Mouse (Mus musculus) subcutaneous adipose tissue, adult 2 months (tissue): ENCODE measurements around the gene Olfr775. TPM values are rescaled to one million over a fixed set of nuclear protein-coding genes. Genes with fewer than 3 reads are reported as not detected.

Experiments
- polyA plus RNA-seq: library from polyadenylated mRNA; depleted of rRNA; stranded (reverse); fragments of >200 nt; gene quantifications from 2 replicates; pipeline ENCODE4 v1.2.3, GENCODE M21; 2012; ENCODE audit warnings: low replicate concordance; rRNA removed

Gene Olfr775
- polyA plus RNA-seq = not detected in 2 replicates

DNA sequence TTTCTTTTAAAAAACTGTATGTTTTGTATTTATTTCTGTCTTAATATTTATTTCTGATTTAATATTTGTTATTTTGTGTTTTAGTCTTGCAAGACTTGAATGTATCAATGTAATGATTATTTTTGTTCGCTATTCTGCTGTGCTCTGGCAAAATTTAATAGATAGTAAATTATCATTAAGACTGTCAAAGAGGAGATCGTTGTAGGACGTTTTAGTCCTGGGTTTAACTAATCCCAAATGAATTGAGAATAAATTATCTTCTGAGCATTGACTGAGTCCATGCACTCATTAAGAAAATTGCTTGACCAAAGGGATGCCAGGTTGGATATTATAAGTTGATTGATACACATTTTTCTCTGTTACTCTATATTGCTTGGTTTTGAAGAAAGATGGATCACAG, at the start of gene Olfr775:
Gene Olfr775 (plus strand): TSS at position 301 of the 400 bp plus-strand sequence.

DNA sequence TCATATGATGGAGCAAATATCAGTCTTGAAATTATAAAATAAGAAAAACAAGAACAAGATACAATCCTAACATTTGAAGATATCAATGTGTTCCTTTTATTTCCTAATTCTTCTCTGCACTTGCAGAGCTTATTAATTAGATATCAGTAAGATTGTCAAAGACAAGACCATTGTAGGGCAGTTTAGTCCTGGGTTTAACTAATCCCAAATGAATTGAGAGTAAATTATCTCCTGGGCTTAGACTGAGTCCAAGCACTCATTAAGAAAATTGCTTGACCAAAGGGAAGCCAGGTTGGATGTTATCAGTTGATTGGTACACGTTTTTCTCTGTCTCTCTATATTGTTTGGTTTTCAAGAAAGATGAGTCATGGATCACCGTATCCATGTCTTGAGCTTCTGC, 12.3 kb upstream of the Olfr775 start, which contains the start of gene Olfr774:
Gene Olfr774 (plus strand): TSS at position 301 of the 400 bp plus-strand sequence.

DNA sequence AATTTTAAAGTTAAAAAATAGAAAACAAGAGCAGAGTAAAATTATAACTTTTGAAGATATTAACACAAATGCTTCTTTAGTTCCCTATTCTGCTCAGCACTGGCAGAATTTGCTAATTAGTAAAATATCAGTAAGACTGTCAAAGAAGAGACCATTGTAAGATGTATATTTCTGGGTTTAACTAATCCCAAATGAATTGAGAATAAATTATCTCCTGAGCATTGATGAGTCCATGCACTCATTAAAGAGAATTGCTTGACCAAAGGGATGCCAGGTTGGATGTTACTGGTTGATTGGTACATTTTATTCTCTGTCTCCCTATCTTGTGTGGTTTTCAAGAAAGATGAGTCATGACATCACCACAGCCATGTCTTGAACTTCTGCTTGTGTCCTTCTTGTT, 10.6 kb downstream of the Olfr775 start, which contains the start of gene Olfr776:
Gene Olfr776 (plus strand): TSS at position 301 of the 400 bp plus-strand sequence.

DNA sequence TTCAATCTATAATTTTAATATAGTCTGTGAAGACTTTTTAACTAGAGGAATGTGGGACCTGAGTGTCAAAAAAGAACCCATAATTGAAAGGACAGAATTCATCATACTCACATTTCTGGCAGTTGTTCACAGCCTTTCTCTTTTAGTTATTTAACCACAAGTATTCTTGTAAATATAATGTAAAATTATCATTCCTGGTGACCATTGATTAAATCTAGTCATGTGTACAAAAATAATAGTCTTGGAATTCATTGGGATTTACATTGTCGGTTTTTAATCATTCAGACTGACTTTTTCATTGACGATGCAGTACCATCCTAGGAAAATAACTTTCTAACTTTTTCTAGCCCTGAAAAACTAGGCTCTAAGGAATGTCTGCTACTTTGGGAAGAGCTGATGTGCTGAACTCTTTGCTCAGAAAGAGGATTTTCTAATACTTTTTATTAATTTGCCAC, 22.9 kb downstream of the Olfr775 start, which contains the start of gene Olfr777:
Gene Olfr777 (minus strand): TSS at position 405 of the 455 bp plus-strand sequence.

Other genes starting within 250 kb of the Olfr775 start
- not detected in 2 replicates for gene Olfr763, start 237.6 kb upstream of the Olfr775 start, polyA plus RNA-seq
- gene Olfr764-ps1, start 208.5 kb upstream of the Olfr775 start, polyA plus RNA-seq = not detected in 2 replicates
- not detected in 2 replicates for gene Olfr765, start 198.4 kb upstream of the Olfr775 start, polyA plus RNA-seq
- not detected in 2 replicates for gene Olfr766-ps1, start 179.4 kb upstream of the Olfr775 start, polyA plus RNA-seq
- not detected in 2 replicates for gene Olfr767, start 165.5 kb upstream of the Olfr775 start, polyA plus RNA-seq
- not detected in 2 replicates for gene Olfr768, start 149.0 kb upstream of the Olfr775 start, polyA plus RNA-seq
- not detected in 2 replicates for gene Olfr769, start 130.6 kb upstream of the Olfr775 start, polyA plus RNA-seq
- gene Olfr770, start 109.4 kb upstream of the Olfr775 start, polyA plus RNA-seq = not detected in 2 replicates
- not detected in 2 replicates for gene Olfr771, start 83.7 kb upstream of the Olfr775 start, polyA plus RNA-seq
- not detected in 2 replicates for gene Olfr772, start 70.5 kb upstream of the Olfr775 start, polyA plus RNA-seq
- gene Olfr773, start 61.0 kb upstream of the Olfr775 start, polyA plus RNA-seq = not detected in 2 replicates
- gene Olfr774, start 12.2 kb upstream of the Olfr775 start, polyA plus RNA-seq = not detected in 2 replicates
- gene Olfr776, start 10.7 kb downstream of the Olfr775 start, polyA plus RNA-seq = not detected in 2 replicates
- not detected in 2 replicates for gene Olfr777, start 23.1 kb downstream of the Olfr775 start, polyA plus RNA-seq
- gene Olfr780, start 69.7 kb downstream of the Olfr775 start, polyA plus RNA-seq = not detected in 2 replicates
- gene Olfr781, start 80.4 kb downstream of the Olfr775 start, polyA plus RNA-seq = not detected in 2 replicates
- not detected in 2 replicates for gene Olfr782, start 100.4 kb downstream of the Olfr775 start, polyA plus RNA-seq
- gene Olfr784, start 135.7 kb downstream of the Olfr775 start, polyA plus RNA-seq = 0.12 TPM in 1 of 2 replicates, not detected in the other
- not detected in 2 replicates for gene Olfr785, start 157.0 kb downstream of the Olfr775 start, polyA plus RNA-seq
- not detected in 2 replicates for gene Olfr786, start 178.9 kb downstream of the Olfr775 start, polyA plus RNA-seq
- gene Olfr787, start 213.4 kb downstream of the Olfr775 start, polyA plus RNA-seq = not detected in 2 replicates
- not detected in 2 replicates for gene Olfr788, start 222.6 kb downstream of the Olfr775 start, polyA plus RNA-seq
- gene Olfr789, start 236.3 kb downstream of the Olfr775 start, polyA plus RNA-seq = not detected in 2 replicates